ENCODE assay signal across 23 mouse cellular contexts in the genomic region with DNA sequence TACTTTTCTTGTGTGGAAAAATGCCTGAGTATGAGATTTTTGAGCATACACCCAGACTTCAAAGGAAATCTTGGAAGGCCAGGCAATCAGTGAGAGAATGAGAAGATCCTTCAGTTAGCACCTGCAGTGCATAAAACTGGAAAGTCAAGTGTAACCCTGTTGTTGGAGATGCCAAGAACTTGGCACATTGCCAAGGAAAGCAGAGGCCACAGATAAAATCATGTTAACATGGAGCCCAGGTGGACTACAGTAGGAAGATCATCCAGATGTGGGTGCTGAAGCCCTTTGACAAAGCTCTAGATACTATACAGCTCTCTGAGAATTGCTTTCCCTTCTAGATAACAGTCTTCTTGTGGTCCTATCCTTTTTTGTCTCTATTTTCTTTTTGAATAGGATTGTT. TPM values are rescaled to one million over a fixed set of nuclear protein-coding genes. Genes with fewer than 3 reads are reported as not detected.
DNase-seq lines count a peak whose midpoint lies in the region; ATAC-seq lines count a peak whose summit lies in the region.
"Had no signal": no experiment of that assay in that cellular context is flagged by ENCODE, and none has a peak within 500 bp of the region (broad histone marks: within the 10 kb centered on the region; RNA-seq: fewer than 3 reads in every experiment).

No protein-coding gene starts in this region.

- H3K9me3 ChIP-seq in embryonic facial prominence, embryonic 14.5 days (ENCODE audit: control insufficient read depth, low read length), result peaks cover 7% of the 10 kb centered on the region; the same call in 1 of the 2 replicates
- peaks cover 13% of the 10 kb centered on the region; the same call in 1 of the 2 replicates for H3K9me3 ChIP-seq in embryonic facial prominence, embryonic 10.5 days
- H3K9me3 ChIP-seq: G1E; hindbrain, embryonic 13.5 days; limb, embryonic 15.5 days; stomach, embryonic 15.5 days had no signal

- no peak overlapping the region for H3K4me3 ChIP-seq in embryonic facial prominence, embryonic 14.5 days (ENCODE audit: low read depth, low read length)
- no peak overlapping the region for H3K4me3 ChIP-seq in embryonic facial prominence, embryonic 10.5 days
- H3K4me3 ChIP-seq: embryonic facial prominence, embryonic 13.5 days; heart, embryonic 10.5 days; hindbrain, embryonic 13.5 days; layer of hippocampus, adult 2 months; limb, embryonic 15.5 days; midbrain, embryonic 10.5 days; stomach, embryonic 15.5 days had no signal

- H3K36me3 ChIP-seq in embryonic facial prominence, embryonic 14.5 days (ENCODE audit: control insufficient read depth, insufficient read depth, low read length), result no peaks in the 10 kb centered on the region
- peaks cover 51% of the 10 kb centered on the region for H3K36me3 ChIP-seq in embryonic facial prominence, embryonic 10.5 days (replicated peaks)
- H3K36me3 ChIP-seq: hindbrain, embryonic 13.5 days; limb, embryonic 15.5 days; stomach, embryonic 15.5 days had no signal

- H3K9ac ChIP-seq in embryonic facial prominence, embryonic 14.5 days (ENCODE audit: low read depth, low read length), result no peak overlapping the region
- H3K9ac ChIP-seq: embryonic facial prominence, embryonic 13.5 days; hindbrain, embryonic 13.5 days; limb, embryonic 15.5 days; liver, postnatal 0 days; stomach, embryonic 15.5 days had no signal

- peak; percentile 13 for DNase-seq in CD4-positive, CD25-positive, alpha-beta regulatory T cell, adult 2 months (ENCODE audit: low read depth, low spot score)
- DNase-seq in embryonic facial prominence, embryonic 14.5 days (ENCODE audit: low spot score), result peak; percentile 60
- DNase-seq in embryonic facial prominence, embryonic 10.5 days (ENCODE audit: low spot score), result no peak
- DNase-seq in kidney, postnatal 25 days, result peak; percentile 37 to 45
- DNase-seq in kidney, adult 11 months, result no peak
- peak; percentile 44 for DNase-seq in adipocyte (ENCODE audit: low spot score)
- DNase-seq in thymus, postnatal 25 days, result no peak
- DNase-seq: heart, postnatal 10 days; layer of hippocampus, postnatal 36 days; liver, postnatal 0 days; lung, postnatal 14 days; thymus, adult 18-20 months had no signal

- no peaks in the 10 kb centered on the region; the same call in 1 of the 2 replicates for H3K4me1 ChIP-seq in embryonic facial prominence, embryonic 14.5 days (ENCODE audit: control insufficient read depth, insufficient read depth, low read length)
- no peaks in the 10 kb centered on the region for H3K4me1 ChIP-seq in embryonic facial prominence, embryonic 10.5 days
- H3K4me1 ChIP-seq: embryonic facial prominence, embryonic 13.5 days; heart, embryonic 10.5 days; hindbrain, embryonic 13.5 days; limb, embryonic 15.5 days; midbrain, embryonic 10.5 days; stomach, embryonic 15.5 days had no signal

- no peak overlapping the region for H3K4me2 ChIP-seq in embryonic facial prominence, embryonic 14.5 days (ENCODE audit: low read depth, low read length)
- H3K4me2 ChIP-seq: embryonic facial prominence, embryonic 13.5 days; hindbrain, embryonic 13.5 days; limb, embryonic 15.5 days; stomach, embryonic 15.5 days had no signal

- no peak overlapping the region for H3K27ac ChIP-seq in embryonic facial prominence, embryonic 14.5 days (replicated peaks; ENCODE audit: low read depth, low read length)
- H3K27ac ChIP-seq in embryonic facial prominence, embryonic 10.5 days (replicated peaks), result no peak overlapping the region
- H3K27ac ChIP-seq: embryonic facial prominence, embryonic 13.5 days; heart, embryonic 10.5 days; hindbrain, embryonic 13.5 days; layer of hippocampus, adult 2 months; limb, embryonic 15.5 days; midbrain, embryonic 10.5 days; stomach, embryonic 15.5 days had no signal

- ATAC-seq in CD4-positive, CD25-positive, alpha-beta regulatory T cell, adult 4 months, result no peak
- ATAC-seq in embryonic facial prominence, embryonic 14.5 days (ENCODE audit: low read depth), result no peak
- ATAC-seq: forebrain, embryonic 16.5 days; inflammation-experienced regulatory T-cells, adult 6 months; liver, postnatal 0 days had no signal

- no peaks in the 10 kb centered on the region for H3K27me3 ChIP-seq in embryonic facial prominence, embryonic 14.5 days (replicated peaks; ENCODE audit: control insufficient read depth, insufficient read depth, low read length)
- H3K27me3 ChIP-seq in embryonic facial prominence, embryonic 10.5 days (replicated peaks; ENCODE audit: low read depth, poor library complexity, severe bottlenecking), result no peaks in the 10 kb centered on the region
- H3K27me3 ChIP-seq: embryonic facial prominence, embryonic 13.5 days; hindbrain, embryonic 13.5 days; limb, embryonic 15.5 days; stomach, embryonic 15.5 days had no signal

RNA-seq across cellular contexts. Expression of gene Cul1, which starts 19.2 kb away (rescaled TPM):
- 10 to 100 TPM; 52.0 to 74.3 TPM for polyA plus RNA-seq in CD4-positive, CD25-positive, alpha-beta regulatory T cell, adult 4 months (2017; shearing (Covaris generic))
- 132 and 142 TPM in 2 replicates for polyA plus RNA-seq in embryonic facial prominence, embryonic 14.5 days (2014; fragmentation: Nextera tagmentation; extraction: Ambion mirVana)
- 185 and 187 TPM in 2 replicates for polyA plus RNA-seq in embryonic facial prominence, embryonic 10.5 days (2016; fragmentation: Nextera tagmentation; extraction: Ambion mirVana)

Comparison
In these comparisons a context has a peak if more than half of its experiments do, and no peak if none do; other contexts are left out.
1. DNase-seq: peak in CD4-positive, CD25-positive, alpha-beta regulatory T cell, adult 2 months (single experiment), embryonic facial prominence, embryonic 14.5 days (single experiment), kidney, postnatal 25 days (2 of 2) and adipocyte (single experiment); none in embryonic facial prominence, embryonic 10.5 days (single experiment), kidney, adult 11 months (single experiment) and thymus, postnatal 25 days (single experiment).